Comparison of ENCODE assay signal across 16 mouse cellular contexts in the genomic region with DNA sequence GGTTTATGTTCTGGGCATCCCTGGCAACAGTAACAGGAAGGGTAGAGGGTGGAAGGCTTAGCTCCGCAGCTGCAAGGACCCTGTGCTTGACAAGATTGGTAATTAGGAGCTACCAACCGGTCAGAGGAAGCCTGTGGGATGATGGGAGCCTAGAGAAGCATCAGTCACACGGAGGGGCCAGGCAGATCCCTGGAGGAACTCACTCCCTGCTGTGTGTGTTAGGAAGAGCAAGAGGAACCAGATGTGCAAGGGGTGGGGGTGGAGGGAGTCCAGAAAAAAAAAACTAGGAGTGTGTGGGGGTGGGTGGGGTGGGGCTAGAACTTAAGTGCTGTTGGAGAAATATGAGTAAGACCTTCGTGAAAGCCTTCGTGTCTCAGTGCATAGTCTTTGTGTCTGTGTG. TPM values are rescaled to one million over a fixed set of nuclear protein-coding genes. Genes with fewer than 3 reads are reported as not detected.
A peak's percentile ranks its signal among the peaks of the same experiment; 100 is the strongest.
DNase-seq lines count a peak whose midpoint lies in the region; ATAC-seq and TF ChIP-seq lines count a peak whose summit lies in the region.
"Had no signal": no experiment of that assay in that cellular context is flagged by ENCODE, and none has a peak within 500 bp of the region (broad histone marks: within the 10 kb centered on the region; RNA-seq: fewer than 3 reads in every experiment).

No protein-coding gene starts in this region.

- no peaks in the 10 kb centered on the region for H3K36me3 ChIP-seq in neural tube, embryonic 13.5 days
- H3K36me3 ChIP-seq in neural tube, embryonic 15.5 days, result no peaks in the 10 kb centered on the region
- H3K36me3 ChIP-seq in hindbrain, embryonic 12.5 days, result no peaks in the 10 kb centered on the region
- H3K36me3 ChIP-seq: limb, embryonic 13.5 days had no signal

- H3K4me3 ChIP-seq in gastrocnemius, adult 2 months, result no peak overlapping the region
- H3K4me3 ChIP-seq in neural tube, embryonic 13.5 days, result no peak overlapping the region
- H3K4me3 ChIP-seq in neural tube, embryonic 15.5 days (replicated peaks), result no peak overlapping the region
- H3K4me3 ChIP-seq in hindbrain, embryonic 12.5 days, result no peak overlapping the region
- H3K4me3 ChIP-seq: limb, embryonic 13.5 days had no signal

- WGBS in neural tube, embryonic 13.5 days, result 31% methylated on average over 5 of the region's 5 CpGs
- WGBS in neural tube, embryonic 15.5 days, result 28% methylated on average over 5 of the region's 5 CpGs
- 30% methylated on average over 5 of the region's 5 CpGs for WGBS in hindbrain, embryonic 12.5 days

- H3K9me3 ChIP-seq in neural tube, embryonic 13.5 days, result no peaks in the 10 kb centered on the region
- no peaks in the 10 kb centered on the region for H3K9me3 ChIP-seq in neural tube, embryonic 15.5 days (replicated peaks)
- H3K9me3 ChIP-seq in hindbrain, embryonic 12.5 days (replicated peaks), result no peaks in the 10 kb centered on the region
- H3K9me3 ChIP-seq: limb, embryonic 13.5 days had no signal

- ATAC-seq in neural tube, embryonic 13.5 days (ENCODE audit: low read depth), result no peak
- no peak for ATAC-seq in neural tube, embryonic 15.5 days (ENCODE audit: low FRiP score)
- ATAC-seq in hindbrain, embryonic 12.5 days (ENCODE audit: low FRiP score), result no peak
- ATAC-seq: intestine, postnatal 0 days had no signal

- H3K27me3 ChIP-seq in neural tube, embryonic 13.5 days, result no peaks in the 10 kb centered on the region
- H3K27me3 ChIP-seq in neural tube, embryonic 15.5 days (replicated peaks), result no peaks in the 10 kb centered on the region
- no peaks in the 10 kb centered on the region for H3K27me3 ChIP-seq in hindbrain, embryonic 12.5 days
- H3K27me3 ChIP-seq: limb, embryonic 13.5 days had no signal

- peak overlapping the region; percentile 98 for H3K27ac ChIP-seq in gastrocnemius, adult 2 months
- H3K27ac ChIP-seq in neural tube, embryonic 13.5 days (replicated peaks), result peak overlapping the region; percentile 70
- no peak overlapping the region for H3K27ac ChIP-seq in neural tube, embryonic 15.5 days (replicated peaks)
- peak overlapping the region; percentile 84 for H3K27ac ChIP-seq in hindbrain, embryonic 12.5 days
- H3K27ac ChIP-seq: macrophage had no signal

- DNase-seq in gastrocnemius, adult 2 months, result no peak
- DNase-seq in gastrocnemius, postnatal 25 days, result no peak
- no peak for DNase-seq in urinary bladder, postnatal 10 days (ENCODE audit: low spot score)
- no peak for DNase-seq in thymus, adult 18-20 months
- DNase-seq in cerebellum, adult 18-20 months, result no peak
- DNase-seq: B cell, adult 2 months; kidney, postnatal 25 days; layer of hippocampus, postnatal 36 days; lung, adult 18-20 months had no signal

- H3K4me2 ChIP-seq in neural tube, embryonic 13.5 days, result no peak overlapping the region
- no peak overlapping the region for H3K4me2 ChIP-seq in neural tube, embryonic 15.5 days
- H3K4me2 ChIP-seq in hindbrain, embryonic 12.5 days (replicated peaks), result no peak overlapping the region
- H3K4me2 ChIP-seq: limb, embryonic 13.5 days had no signal

- no peak overlapping the region for H3K9ac ChIP-seq in neural tube, embryonic 13.5 days
- no peak overlapping the region for H3K9ac ChIP-seq in neural tube, embryonic 15.5 days (replicated peaks)
- H3K9ac ChIP-seq in hindbrain, embryonic 12.5 days, result no peak overlapping the region
- H3K9ac ChIP-seq: limb, embryonic 13.5 days had no signal

- intact Hi-C loops in gastrocnemius, adult 2 months (cut with DNase I), result loop anchor here (5.0 to 10.0 kb wide), 2 partner anchors 326 to 388 kb away; no protein-coding TSS in a partner anchor

- TF ChIP-seq CTCF in gastrocnemius, adult 2 months (IDR thresholded peaks at IDR 0.05), result no peak

- peaks cover 57% of the 10 kb centered on the region for H3K4me1 ChIP-seq in neural tube, embryonic 13.5 days (replicated peaks)
- H3K4me1 ChIP-seq in neural tube, embryonic 15.5 days, result peaks cover 38% of the 10 kb centered on the region
- H3K4me1 ChIP-seq in hindbrain, embryonic 12.5 days, result peaks cover 55% of the 10 kb centered on the region

RNA-seq across cellular contexts. Expression of a gene that starts 36.0 kb away (rescaled TPM):
- 1 to 10 TPM in 1 of 2 experiments, under 1 TPM in 1; 0.31 to 1.2 TPM for total RNA-seq in gastrocnemius, adult 2 months (2021)
- under 1 TPM; 0.31 to 0.46 TPM for total RNA-seq in gastrocnemius, postnatal 25 days (2021)
- 0.29 TPM in 1 of 2 replicates, not detected in the other for polyA plus RNA-seq in neural tube, embryonic 13.5 days (2015; fragmentation: Nextera tagmentation; extraction: Ambion mirVana)
- 0.19 TPM in 1 of 2 replicates, not detected in the other for polyA plus RNA-seq in neural tube, embryonic 15.5 days (2015; fragmentation: Nextera tagmentation; extraction: Ambion mirVana)
- not detected in 2 replicates for polyA plus RNA-seq in hindbrain, embryonic 12.5 days (2016; fragmentation: Nextera tagmentation; extraction: Ambion mirVana)
- total RNA-seq: heart, postnatal 25 days had no signal
- polyA plus RNA-seq: limb, embryonic 13.5 days; macrophage had no signal

RNA-seq across cellular contexts. Expression of a gene that starts 48.0 kb away (rescaled TPM):
- not detected for total RNA-seq in gastrocnemius, adult 2 months (2021)
- not detected for total RNA-seq in gastrocnemius, postnatal 25 days (2021)
- polyA plus RNA-seq in neural tube, embryonic 13.5 days (2015; fragmentation: Nextera tagmentation; extraction: Ambion mirVana), result 0.41 and 0.43 TPM in 2 replicates
- 0.28 and 0.37 TPM in 2 replicates for polyA plus RNA-seq in neural tube, embryonic 15.5 days (2015; fragmentation: Nextera tagmentation; extraction: Ambion mirVana)
- polyA plus RNA-seq in hindbrain, embryonic 12.5 days (2016; fragmentation: Nextera tagmentation; extraction: Ambion mirVana), result not detected in 2 replicates
- total RNA-seq: layer of hippocampus, postnatal 36 days had no signal
- polyA plus RNA-seq: limb, embryonic 13.5 days had no signal

RNA-seq across cellular contexts. Expression of a gene that starts 56.1 kb away (rescaled TPM):
- 10 to 100 TPM; 48.2 to 78.6 TPM for total RNA-seq in gastrocnemius, adult 2 months (2021)
- 10 to 100 TPM; 63.8 to 81.0 TPM for total RNA-seq in gastrocnemius, postnatal 25 days (2021)
- polyA plus RNA-seq in neural tube, embryonic 13.5 days (2015; fragmentation: Nextera tagmentation; extraction: Ambion mirVana), result 136 and 156 TPM in 2 replicates
- polyA plus RNA-seq in neural tube, embryonic 15.5 days (2015; fragmentation: Nextera tagmentation; extraction: Ambion mirVana), result 103 and 120 TPM in 2 replicates
- polyA plus RNA-seq in hindbrain, embryonic 12.5 days (2016; fragmentation: Nextera tagmentation; extraction: Ambion mirVana), result 156 and 166 TPM in 2 replicates
